Mouse (Mus musculus) embryonic fibroblast, embryonic 13.5 days (primary cell): ENCODE results near the gene Ssmem1.

ENCODE experiments used
- CTCF ChIP-seq: IDR thresholded peaks from 2 replicates; pipeline ENCODE4 v1.5.1; 2011; ENCODE audit warnings: mild to moderate bottlenecking, control low read depth, low read length, moderate library complexity, borderline replicate concordance; ENCODE audit not compliant: insufficient read depth
- POLR2A ChIP-seq: IDR thresholded peaks from 2 replicates; pipeline ENCODE4 v1.6.1; 2011; ENCODE audit warnings: low read depth, mild to moderate bottlenecking, control low read depth, low read length, moderate library complexity

- TF ChIP-seq CTCF (no peak), POLR2A (0 out of 2 replicates have a peak, but pooled peaks have one; percentile 39)
Measured at GRCm38 (mm10) chr6:30510291-30510690, 642 bp downstream of the Ssmem1 start.
